Mouse (Mus musculus) ovary, postnatal 10 days (tissue): ENCODE results near the gene Arhgap15.

Source experiments
- DNase-seq: peaks from one replicate; pipeline ENCODE4 v3.0.0; 2022; ENCODE audit warnings: low spot score

The Arhgap15 gene

DNA sequence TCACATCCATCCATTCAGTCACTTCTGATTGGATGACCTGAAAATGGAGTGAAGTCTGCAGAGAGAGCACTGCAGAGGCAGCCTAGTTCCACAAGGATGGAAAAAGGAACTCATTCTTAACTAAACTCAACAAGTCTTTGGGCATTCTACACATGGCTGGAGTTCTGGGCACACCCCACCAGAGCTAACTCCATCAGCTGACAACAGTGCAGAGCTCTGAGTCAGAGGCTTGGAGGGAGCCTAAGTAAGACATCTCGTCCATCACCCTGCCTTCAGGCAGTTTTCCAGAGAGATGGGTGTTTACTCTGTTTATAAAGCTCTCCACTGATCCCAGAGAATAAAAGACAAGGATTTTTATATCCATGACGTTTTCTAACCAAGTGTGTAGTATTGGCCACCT lies 696.3 kb downstream of the Arhgap15 start:
- DNase-seq: no peak
